Mouse (Mus musculus): ENCODE measurements around the gene Rab11fip3.
A peak's percentile ranks its signal among the peaks of the same experiment; 100 is the strongest.

Gene Rab11fip3

GRCm38 (mm10) chr17:25992274-25992673 is 77.1 kb downstream of the Rab11fip3 start:
- DNase-seq (ENCODE audit: low read depth, low spot score): no peak

- no peak for DNase-seq (ENCODE audit: low read depth, low spot score)
These were observed 79.0 kb downstream of the Rab11fip3 start for GRCm38 (mm10) chr17:25990331-25990730.

DNA sequence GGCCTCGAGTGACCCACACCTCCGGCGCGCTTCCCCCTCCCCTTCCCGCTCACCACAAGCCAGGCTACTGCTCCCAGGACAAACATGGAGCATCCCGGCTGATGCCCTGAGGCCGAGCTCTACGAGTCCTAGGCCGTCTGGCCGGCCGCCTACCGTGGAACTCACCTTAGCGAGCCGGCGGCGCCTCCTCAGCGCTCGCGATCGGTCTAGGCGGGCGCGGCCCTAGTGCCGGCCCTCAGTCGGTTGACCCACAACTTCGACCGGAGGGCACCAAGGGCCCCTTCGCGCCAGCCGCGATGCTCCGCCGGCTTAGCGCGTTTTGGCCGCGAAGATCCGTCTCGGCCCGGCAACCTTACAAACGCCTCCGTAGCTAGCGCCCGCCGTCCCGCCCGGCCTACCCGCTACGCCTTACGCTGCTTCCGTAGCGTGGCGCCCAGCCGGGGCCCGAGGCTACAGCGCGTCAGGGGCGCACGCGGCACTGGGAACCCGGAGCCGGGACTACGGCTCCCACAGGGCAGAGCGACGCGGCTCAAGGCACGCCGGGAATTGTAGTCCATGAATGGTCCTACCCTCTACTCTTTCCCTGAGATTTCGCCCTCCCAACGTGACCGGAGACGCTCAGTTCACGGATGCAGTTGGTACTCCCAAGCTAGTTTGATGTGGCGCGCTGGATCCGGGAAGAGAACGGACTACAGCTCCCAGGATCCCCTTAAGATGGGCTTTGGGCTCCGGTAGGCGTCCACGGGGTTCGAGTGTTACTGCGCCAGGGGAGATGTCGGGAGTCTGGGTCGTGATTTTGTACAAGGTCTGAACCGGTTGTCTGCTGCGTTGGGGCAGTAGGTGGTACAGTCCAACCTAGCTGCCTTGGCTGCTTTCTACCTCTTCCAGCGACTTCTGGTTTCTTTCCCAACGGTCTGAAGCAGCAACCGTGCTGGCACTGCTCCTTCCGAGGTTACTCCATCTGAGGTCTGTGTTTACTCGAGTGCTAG is 83.8 kb downstream of the Rab11fip3 start, which contains the start of gene Capn15:
Gene Capn15, minus strand, starts transcription at position 491 of the 989 bp plus-strand sequence.
- peak; percentile 93 for DNase-seq (ENCODE audit: low read depth, low spot score)

DNA sequence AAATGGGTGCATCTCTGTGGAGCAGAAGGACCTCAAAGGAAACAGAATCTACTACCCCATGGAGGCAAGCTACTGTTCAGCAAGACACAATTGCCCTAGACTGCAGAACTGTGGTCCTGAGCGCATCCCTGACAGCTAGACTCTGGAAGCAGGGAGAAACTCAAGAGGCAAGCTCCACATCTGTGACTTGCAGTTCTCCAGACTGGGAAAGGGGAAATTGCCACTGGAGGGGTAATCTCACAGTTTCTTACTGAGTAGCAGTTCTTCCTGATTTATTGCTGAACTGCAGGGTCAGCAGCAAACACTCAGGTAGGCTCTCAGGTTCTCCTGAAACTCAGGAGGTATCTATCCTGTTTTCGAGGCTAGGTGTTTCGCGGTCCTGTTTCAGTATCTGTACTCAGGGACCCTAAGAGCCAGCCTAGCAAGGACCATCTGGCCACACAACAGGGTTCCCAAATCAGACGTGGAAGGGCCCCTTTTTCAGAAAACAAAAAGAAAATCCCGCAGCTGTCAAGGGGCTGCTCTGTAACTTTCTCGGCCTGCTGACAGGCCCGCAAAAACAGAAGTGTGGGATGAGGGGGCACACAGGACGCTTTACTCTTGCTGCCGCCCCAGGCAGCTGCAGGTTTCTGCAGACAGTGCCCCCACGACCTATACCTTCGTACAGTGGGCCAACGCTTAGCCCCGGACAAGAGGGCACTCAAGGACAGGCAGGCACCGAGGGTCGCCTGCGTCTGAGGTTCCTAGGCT is 84.6 kb downstream of the Rab11fip3 start:
- no peak for DNase-seq (ENCODE audit: low read depth, low spot score)

GRCm38 (mm10) chr17:25984066-25984465 is 85.3 kb downstream of the Rab11fip3 start:
- no peak for DNase-seq (ENCODE audit: low read depth, low spot score)

DNA sequence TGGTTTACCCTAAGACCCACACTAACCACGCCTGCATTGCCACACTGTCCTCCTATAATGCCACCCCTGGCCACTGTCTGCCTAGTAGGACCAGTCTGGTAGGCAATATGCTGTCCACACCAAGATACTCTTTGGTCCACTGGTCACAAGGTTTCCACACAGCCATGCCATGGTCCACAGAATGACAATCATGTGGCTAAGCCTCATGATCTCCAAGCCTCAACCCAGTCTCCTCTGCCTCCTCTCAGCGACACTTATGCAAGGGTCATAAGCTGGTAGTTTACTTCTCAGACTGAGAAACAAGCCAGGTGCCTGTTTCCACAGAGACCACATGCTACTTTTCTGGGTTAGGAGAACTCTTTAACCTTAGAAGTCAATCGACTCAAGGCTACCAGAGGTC is 86.4 kb downstream of the Rab11fip3 start:
- no peak for DNase-seq (ENCODE audit: low read depth, low spot score)

GRCm38 (mm10) chr17:25980854-25981253 is 88.5 kb downstream of the Rab11fip3 start:
- no peak for DNase-seq (ENCODE audit: low read depth, low spot score)

DNA sequence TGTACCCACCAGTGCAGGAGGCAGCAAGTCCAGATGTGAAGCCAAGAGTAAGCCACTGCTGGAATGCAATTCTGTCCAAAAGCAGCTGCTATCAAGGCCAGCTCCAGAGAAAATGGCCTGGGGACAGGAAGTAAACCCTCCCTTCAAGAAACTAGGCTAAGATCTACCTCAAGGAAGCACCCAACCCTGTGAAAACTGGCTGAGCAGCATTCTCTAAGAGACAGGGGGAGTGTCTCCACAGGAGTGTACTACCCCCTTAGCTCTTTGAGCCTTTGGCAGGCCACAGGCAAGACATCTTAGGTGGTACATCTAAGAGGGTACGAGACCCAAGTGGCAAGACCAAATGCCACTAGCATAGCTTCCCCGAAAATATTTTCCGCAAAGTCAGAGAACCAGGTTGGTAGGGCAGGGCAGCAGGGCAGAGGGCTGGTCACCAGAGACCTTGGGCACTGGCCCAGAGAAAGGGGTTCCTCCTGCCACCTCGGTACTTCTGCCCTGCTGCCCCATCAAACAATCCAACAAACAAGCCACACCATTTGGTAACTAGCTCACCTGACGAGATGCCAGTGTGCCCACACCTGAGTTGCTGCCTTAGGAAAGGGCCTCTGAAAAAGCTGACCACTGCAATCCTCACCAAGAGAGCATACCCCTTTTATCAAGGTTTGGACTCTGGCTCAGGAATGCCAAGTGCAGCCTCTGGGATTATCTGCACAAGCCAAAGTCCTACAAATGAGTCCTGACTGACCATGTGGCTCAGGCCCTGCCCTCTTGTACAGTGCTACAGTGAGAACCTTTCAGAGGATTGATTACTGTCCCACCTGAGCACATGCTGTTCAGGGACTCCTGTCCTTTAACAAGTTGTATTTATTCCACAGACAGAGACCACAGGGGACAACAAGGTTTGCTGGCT is 89.3 kb downstream of the Rab11fip3 start:
- no peak for DNase-seq (ENCODE audit: low read depth, low spot score)

- peak; percentile 35 for DNase-seq (ENCODE audit: low read depth, low spot score)
These were observed 98.2 kb downstream of the Rab11fip3 start for GRCm38 (mm10) chr17:25970954-25971707.

DNA sequence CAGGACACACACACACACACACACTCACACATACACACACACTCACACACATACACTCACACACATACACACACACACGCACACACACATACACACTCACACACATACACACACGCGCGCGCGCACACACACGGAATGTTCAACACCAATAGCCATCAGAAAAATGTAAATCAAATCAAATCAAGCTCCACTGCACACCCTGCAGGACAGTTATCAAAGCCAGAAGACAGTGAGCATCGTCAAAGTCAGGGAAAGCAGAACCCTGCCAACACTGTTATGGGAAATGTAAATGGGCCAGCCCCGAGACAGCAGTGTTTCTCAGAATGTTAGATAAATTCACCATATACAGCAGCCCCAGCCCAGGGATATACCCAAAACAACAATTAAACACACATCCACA is 98.9 kb downstream of the Rab11fip3 start:
- peak; percentile 43 for DNase-seq (ENCODE audit: low read depth, low spot score)

GRCm38 (mm10) chr17:25968176-25968575 is 101.2 kb downstream of the Rab11fip3 start:
- DNase-seq (ENCODE audit: low read depth, low spot score): no peak

DNA sequence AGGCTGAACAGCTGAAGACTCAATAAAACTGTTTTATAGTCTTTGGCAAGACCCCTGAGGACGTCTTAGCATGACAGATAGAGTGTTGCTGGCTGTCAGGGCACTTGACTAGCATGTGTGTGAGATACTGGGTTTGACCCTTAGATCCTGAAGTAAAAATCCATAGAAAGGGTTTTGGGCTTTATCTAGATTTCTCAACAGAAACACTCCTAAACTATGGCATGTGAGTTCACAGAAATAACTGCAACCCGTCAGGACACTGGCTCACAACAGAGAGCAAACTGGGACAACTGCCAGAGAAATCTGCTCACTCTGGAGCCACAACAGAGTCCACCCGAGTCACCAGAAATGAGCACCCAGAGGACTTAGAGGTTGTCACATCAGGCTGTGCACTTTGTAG is 101.7 kb downstream of the Rab11fip3 start:
- DNase-seq (ENCODE audit: low read depth, low spot score): no peak

GRCm38 (mm10) chr17:25964271-25964670 is 105.1 kb downstream of the Rab11fip3 start:
- no peak for DNase-seq (ENCODE audit: low read depth, low spot score)

- DNase-seq (ENCODE audit: low read depth, low spot score): no peak
These were observed 106.9 kb downstream of the Rab11fip3 start for GRCm38 (mm10) chr17:25962413-25962905.

DNA sequence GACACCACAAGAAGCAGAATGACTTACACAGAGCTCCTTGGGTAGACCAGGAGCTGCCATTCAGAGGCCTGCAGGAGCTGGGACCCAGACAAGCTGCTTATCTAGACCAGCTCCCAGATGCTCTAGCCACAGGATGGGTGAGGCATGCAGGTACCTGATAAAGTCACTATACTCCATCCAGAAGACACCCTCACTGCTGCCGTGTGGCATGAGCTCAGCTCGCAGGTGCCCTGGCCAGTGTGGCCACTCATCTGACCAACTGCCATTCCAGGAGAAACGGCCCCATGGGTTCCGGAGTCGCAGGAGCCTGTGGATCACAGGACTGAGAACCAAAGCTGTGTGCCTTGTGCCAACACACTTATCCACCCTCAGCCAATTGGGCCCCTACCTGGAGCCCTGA is 107.8 kb downstream of the Rab11fip3 start:
- no peak for DNase-seq (ENCODE audit: low read depth, low spot score)

DNA sequence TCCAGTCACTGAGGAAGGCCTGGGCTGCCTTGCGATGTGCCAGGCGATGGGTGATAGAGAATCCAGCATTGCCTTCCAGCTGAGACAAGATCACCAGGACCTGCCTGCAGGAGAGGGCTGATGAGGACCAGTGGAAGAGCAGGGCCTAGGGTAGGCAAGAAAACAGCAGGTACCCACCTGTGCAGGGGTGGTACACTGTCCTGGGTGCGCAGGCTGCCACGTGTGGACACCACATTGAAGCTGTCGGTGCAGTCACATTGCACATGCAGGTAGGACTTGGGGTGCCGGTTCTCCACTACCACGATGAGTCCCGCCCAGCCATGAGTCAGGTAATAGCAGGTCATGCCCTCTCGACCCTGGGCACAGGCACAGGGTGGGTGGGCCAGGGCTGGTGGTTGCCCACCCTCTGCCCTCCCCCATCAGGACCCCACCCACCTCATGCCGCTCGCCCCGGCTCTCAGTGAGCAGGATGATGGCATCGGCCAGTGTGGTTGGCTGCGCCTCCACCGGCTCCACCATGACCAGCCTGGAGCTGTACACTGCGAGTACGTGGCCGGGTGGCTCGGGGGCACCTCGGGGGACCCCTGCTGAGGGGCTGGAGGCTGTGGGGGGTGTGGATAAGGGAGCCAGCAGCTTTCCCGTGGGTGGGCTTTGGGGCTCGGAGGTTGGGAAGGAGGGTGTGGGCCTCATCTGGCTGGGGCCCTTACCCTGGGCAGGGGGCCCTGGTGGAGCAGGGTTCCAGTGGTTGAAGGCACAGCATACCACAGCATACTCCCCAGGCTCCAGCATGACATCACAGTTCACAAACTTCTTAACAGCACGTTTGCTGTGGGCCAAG is 109.5 kb downstream of the Rab11fip3 start:
- no peak for DNase-seq (ENCODE audit: low read depth, low spot score)

GRCm38 (mm10) chr17:25958771-25959494 is 110.4 kb downstream of the Rab11fip3 start:
- no peak for DNase-seq (ENCODE audit: low read depth, low spot score)

DNA sequence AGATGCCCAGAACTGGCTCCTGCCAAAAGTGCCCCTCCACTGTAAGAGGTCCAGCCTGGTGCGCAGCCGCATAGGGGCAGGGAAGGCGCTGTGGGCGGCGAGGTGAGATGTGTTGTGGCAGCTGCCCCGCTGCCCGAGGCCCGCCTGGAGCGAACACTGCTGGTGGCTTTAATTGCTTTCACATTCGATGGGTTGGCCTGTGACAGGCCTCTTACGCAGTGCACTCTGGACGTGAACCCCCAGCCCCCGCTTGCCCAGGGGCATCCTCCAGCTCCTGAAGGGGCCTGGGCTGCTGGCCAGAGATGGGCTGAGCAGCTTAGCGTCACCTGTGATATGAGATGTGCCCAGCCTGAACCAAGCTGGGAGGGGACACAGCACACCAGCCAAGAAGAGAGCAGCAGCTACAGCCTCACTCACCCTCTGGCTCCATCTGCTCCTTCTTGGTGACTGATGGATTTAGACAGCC is 111.7 kb downstream of the Rab11fip3 start:
- DNase-seq (ENCODE audit: low read depth, low spot score): no peak

DNA sequence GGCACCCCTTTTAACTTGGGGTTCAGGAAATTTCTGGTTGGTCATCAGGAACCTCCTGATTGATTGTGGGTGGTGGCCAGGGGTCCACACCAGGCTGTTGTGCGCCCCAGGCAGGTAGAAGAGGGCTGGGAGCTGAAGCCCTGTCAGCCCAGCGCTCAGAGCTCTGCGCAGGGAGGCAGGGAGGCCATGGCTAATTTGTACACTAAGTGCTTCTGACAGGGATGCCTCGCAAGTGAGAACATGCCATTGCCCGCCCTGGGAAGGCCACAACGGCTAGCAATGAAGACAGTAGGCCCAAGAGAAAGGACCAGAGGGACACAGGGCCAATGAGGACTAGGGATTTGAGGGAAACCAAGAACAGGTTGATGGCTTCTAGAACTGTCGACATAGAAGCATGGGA is 112.7 kb downstream of the Rab11fip3 start:
- DNase-seq (ENCODE audit: low read depth, low spot score): no peak
